Mouse (Mus musculus): ENCODE measurements at regions not wholly inside any gene's neighbourhood (a gene's known extent, or its start where the extent isn't known, plus 50 kb on each side); places are given as distances from the start of the nearest gene placed in this dataset.

GRCm38 (mm10) chr1:166735545-166735944 lies 53.9 kb upstream of the Fmo9 start:
- no peak for DNase-seq (ENCODE audit: extremely low read depth, insufficient read length, low spot score)

DNA sequence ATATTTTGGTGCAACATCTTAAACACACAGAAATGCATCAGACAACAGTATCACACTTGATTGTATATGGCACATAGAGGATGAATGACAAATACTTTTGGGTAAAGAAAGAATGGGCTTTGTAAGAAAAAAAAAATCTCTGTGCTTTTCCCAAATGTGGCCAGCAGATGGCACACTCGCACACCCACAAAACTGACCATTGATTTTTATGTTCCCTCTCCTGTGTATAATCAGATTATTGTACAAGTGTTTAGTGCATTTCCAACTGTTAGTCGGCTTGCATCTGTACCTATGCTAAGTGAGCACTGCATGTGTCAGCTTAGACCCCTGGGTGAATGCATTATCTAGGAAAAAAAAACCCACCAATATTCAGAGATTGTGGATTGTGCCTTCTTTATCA lies 56.4 kb upstream of the Fmo9 start:
- peak; percentile 7 for DNase-seq (ENCODE audit: extremely low read depth, insufficient read length, low spot score)

- DNase-seq (ENCODE audit: extremely low read depth, insufficient read length, low spot score), result no peak
Observed at GRCm38 (mm10) chr1:166750236-166750635, 68.6 kb upstream of the Fmo9 start.

GRCm38 (mm10) chr1:166750777-166751176 lies 69.1 kb upstream of the Fmo9 start:
- no peak for DNase-seq (ENCODE audit: extremely low read depth, insufficient read length, low spot score)

GRCm38 (mm10) chr1:166751436-166751835 lies 69.8 kb upstream of the Fmo9 start:
- no peak for DNase-seq (ENCODE audit: extremely low read depth, insufficient read length, low spot score)

DNA sequence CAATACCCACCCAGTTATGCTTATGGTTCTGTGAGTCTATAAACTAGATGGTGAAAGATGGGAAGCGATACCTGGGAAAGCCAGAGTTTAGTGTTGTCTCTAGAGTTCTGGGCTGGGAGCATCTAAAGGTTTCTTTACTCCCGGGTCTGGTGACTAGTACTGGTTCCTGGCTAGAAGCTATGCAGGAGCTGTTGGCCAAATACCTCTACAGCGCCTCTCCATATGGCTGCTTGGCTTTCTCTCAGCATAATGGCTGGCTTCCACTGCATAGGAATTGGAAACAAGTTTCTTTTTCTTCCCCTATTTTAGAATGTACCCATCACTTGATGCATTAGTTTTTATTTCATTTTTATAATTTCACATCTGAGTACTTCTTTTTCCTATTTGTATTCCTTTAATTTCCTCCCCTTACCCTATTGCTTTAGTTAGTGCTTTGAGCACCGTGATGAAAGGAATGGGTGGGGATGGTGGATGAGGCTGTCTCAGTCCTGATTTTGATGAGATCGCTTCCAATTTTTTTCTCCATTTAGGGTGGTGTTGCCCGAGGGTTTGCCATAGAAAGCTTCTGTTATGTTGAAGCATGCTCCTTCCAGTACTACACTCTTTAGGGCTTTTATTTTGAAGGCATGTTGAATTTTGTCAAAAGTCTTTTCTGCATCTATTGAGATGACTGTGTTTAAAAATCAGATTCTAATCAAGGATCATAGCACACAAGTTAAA lies 71.5 kb upstream of the Fmo9 start:
- DNase-seq (ENCODE audit: extremely low read depth, insufficient read length, low spot score), result no peak

DNA sequence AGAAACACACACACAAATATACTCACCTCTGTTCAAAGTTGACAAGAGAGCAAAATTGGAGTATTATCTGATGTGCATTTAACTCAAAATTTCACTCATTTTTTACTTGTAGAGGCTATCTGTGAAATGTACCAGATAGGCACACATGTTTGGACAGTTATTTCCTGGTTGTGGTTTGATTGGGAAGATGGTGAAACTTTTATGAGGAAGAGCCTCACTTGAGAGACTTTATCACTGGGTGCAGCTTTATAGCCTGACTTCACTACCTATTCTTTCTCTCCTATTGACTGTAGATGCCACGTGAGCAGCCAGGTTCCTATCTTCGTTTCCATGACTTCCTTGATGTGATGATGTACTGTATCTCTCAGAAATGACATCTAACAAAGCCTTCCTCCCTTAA lies 77.3 kb upstream of the Fmo9 start:
- DNase-seq (ENCODE audit: extremely low read depth, insufficient read length, low spot score), result no peak

DNA sequence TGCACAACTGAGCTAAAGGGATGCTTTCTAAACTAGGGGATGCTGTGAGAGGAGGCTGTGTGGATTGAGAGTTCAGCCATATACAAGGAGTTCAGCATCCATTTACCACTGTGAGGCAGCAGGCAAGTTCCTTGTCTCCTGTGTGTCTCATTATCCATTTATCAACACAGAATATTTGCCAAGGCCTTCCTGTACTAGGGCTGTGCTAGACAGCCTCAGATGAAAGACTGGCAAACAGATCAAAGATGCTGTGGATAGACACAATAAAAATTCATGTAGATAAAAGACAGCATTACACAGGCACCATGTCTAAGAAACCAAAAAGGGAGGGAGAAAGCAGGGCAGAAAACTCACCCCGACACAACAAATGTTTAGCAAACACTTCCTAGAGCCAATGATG lies 91.5 kb upstream of the Fmo9 start:
- no peak for DNase-seq (ENCODE audit: extremely low read depth, insufficient read length, low spot score)

- DNase-seq (ENCODE audit: extremely low read depth, insufficient read length, low spot score), result no peak
Observed at GRCm38 (mm10) chr1:166782106-166782505, 100.5 kb upstream of the Fmo9 start.

- DNase-seq (ENCODE audit: extremely low read depth, insufficient read length, low spot score), result no peak
Observed at GRCm38 (mm10) chr1:166787945-166788344, 106.3 kb upstream of the Fmo9 start.

- no peak for DNase-seq (ENCODE audit: extremely low read depth, insufficient read length, low spot score)
Observed at GRCm38 (mm10) chr1:166788824-166789399, 107.3 kb upstream of the Fmo9 start.

DNA sequence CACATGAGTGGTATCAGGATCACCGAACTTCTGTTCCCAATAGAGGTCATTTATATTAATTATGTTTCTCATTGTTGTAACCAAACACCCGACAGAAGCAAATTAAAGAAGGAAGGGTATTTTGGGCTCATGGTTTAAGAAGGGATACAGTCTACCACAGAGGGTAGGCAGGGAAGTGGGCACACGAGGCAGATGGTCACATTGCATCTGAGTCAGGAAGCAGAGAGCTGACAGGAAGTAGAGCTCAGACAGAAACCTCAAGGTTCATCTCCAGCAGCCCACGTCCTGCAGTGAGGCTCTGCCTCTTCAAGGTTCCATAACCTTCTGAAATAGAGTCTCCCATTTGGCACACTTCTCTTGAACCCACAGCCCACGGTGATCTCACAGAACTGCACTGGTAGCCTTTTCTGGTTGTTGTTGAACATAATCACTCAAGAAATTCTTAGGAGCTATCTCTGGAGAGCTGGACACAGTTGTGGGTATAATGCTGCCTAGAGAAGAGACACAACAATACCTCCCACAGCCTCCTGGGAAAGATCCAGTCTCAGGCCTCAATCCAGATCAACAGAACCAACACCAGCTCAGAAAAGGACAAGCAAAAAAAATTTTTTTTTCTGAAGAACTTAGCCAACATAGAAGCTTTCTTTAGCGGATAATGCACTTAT lies 111.5 kb upstream of the Fmo9 start:
- DNase-seq (ENCODE audit: extremely low read depth, insufficient read length, low spot score), result peak; percentile 8

DNA sequence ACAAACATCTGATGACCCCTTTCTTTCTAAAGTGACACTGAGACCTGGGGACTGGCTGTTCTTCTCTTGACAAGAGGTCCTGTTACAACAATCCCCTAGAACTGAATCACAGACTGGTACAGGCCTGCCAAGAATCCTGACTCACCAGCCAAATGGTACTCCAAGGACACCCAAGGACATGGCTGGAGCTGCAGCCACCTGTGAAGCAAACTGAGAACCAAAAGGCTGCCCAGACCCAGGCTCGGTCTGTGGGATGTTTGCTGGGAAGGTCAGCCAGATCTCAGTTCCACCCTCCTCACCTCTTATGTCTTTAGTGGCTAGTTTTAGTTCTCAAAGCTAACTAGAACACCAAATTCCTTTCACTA lies 112.1 kb upstream of the Fmo9 start:
- peak; percentile 43 for DNase-seq (ENCODE audit: extremely low read depth, insufficient read length, low spot score)

DNA sequence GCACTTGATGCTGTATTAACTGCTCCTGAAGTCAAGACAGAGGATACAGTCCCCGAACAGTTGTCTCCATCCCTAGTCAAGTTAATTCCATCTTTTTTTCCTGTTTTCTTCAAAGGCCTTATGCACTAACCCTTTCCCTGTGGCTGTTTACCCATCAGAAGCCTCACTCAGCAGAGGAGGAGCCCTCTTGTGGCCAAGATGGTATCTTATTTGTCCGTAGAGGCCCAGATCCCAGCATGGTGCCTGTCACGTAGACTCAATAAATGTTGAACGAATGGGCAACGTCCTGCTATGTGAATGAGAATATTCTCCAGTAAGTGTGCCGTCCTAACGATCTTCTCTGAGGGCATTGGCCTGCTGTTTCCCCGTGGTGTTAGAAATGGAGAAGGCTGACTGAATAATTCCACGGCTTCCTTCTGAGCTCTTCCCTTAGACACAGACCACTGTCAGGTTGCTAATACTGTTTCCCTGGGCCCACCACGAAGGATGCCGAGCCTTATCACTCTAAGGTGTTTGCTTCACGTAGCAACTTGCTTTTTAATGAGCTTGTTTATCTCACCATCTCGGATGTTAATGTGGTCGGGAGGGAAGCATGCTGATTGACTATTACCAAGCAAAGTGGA lies 113.1 kb upstream of the Fmo9 start:
- DNase-seq (ENCODE audit: extremely low read depth, insufficient read length, low spot score), result no peak

DNA sequence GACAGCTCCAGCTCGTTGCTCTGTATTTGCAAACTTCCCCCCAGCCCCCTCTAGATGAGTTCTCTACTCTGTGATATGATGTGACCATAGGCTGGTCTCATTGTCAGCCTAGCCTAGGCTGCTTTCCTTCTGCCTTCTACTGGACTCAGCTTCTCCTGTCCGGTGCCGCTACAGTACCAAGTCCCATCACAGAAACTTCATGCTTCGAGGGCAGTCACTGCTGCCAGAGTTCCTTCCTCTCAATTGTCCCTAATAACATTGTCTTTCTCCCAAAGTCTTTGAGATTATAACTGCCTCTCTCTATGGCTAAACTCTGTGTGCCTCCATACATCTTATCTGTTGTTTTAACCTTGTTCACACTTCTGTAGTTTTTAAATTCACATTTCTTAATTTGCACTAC lies 114.0 kb upstream of the Fmo9 start:
- no peak for DNase-seq (ENCODE audit: extremely low read depth, insufficient read length, low spot score)

GRCm38 (mm10) chr1:166796362-166796925 lies 114.8 kb upstream of the Fmo9 start:
- DNase-seq (ENCODE audit: extremely low read depth, insufficient read length, low spot score), result no peak

- no peak for DNase-seq (ENCODE audit: extremely low read depth, insufficient read length, low spot score)
Observed at GRCm38 (mm10) chr1:166796931-166797330, 115.3 kb upstream of the Fmo9 start.

GRCm38 (mm10) chr1:166800953-166801603 lies 119.4 kb upstream of the Fmo9 start:
- no peak for DNase-seq (ENCODE audit: extremely low read depth, insufficient read length, low spot score)

DNA sequence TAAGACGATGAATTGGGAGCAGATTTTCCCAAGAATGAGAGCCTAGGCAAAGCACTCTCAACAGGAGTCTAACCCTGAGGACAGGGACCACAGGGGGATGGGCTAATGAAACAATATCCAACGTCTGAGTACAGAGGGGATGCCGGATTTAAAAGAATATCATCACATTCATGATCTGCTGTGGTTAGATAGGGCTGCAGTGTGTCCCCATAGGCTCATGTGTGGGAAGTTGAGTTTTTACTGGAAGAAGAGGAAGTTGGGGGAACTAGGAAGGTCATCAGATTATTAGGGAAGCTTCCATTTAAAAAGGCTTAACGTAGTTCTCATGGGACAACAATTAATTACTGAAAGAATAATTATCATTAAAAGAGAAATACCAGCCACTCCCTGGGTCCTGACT lies 120.3 kb upstream of the Fmo9 start:
- DNase-seq (ENCODE audit: extremely low read depth, insufficient read length, low spot score), result no peak

DNA sequence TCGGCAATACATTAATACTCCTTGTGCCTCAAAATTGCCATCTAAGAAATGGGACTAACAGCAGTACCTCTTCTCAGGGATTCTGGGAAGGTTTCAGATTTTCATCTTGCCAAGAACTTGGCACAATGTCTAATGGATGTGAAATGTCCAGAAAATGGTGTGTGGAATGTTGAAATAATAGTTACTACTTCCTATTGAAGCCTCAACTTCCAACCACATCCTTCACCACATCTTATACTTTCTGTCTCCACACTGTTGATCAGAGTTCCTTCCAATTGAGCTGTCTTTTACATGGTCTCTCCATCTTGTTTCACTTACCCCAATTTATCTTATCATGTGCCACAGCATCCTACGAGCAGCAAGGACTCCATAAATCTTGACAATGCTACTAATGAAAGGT lies 122.3 kb upstream of the Fmo9 start:
- no peak for DNase-seq (ENCODE audit: extremely low read depth, insufficient read length, low spot score)

GRCm38 (mm10) chr1:166804333-166804732 lies 122.7 kb upstream of the Fmo9 start:
- DNase-seq (ENCODE audit: extremely low read depth, insufficient read length, low spot score), result no peak

Data from 3134 (cell line).